Mouse (Mus musculus) heart, postnatal 4 days (tissue): ENCODE results near the gene Tbc1d2b. TPM values are rescaled to one million over a fixed set of nuclear protein-coding genes. Genes with fewer than 3 reads are reported as not detected.

Experiments
- DNase-seq: peaks from one replicate; pipeline ENCODE4 v3.0.0; 2021
- total RNA-seq, 2 experiments: library from RNA; stranded (reverse); gene quantifications; 2 replicates each; pipeline ENCODE4 v1.2.3; 2021

The Tbc1d2b gene
- total RNA-seq, 2 experiments from 2014 or later: 14.4 to 18.1 TPM

DNA sequence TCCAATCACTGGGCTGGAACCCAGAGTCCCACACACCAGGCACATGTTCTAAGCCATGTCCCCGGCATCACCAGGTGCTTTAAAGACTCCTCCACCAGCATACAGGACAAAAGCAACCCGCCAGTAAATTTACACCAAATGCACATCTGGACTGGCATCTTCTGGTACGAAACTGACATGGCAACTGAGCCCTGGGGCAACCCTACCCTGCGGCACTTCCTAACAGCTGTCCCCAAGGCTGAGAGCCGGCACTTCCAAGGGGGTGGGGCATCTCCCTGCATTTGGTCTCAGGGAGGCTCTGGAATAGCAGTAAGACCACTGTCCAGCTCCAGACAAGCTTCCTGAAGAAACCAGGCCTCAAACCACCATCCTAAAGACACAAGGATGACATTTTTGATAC is 67.4 kb downstream of the Tbc1d2b start:
- DNase-seq: no peak

DNA sequence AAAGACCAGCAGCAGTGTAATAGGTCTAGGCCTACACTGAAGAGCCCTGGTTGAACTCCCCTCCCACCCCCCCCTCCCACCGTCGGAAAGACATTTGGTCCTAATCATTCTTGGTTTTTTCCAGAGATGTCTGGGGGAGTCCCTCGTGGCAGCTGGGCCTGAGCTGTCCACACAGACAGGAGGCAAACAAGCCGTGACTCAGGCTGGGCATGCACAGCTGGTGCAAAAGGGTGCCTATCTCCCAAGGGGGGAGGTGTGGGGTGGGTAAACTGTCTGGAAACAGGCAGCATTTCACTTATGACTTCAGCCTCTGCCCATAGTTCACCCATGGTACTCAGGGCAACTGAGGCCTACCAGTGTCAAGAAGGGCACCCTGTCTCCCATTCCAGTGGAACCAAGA is 69.1 kb downstream of the Tbc1d2b start:
- no peak for DNase-seq

DNA sequence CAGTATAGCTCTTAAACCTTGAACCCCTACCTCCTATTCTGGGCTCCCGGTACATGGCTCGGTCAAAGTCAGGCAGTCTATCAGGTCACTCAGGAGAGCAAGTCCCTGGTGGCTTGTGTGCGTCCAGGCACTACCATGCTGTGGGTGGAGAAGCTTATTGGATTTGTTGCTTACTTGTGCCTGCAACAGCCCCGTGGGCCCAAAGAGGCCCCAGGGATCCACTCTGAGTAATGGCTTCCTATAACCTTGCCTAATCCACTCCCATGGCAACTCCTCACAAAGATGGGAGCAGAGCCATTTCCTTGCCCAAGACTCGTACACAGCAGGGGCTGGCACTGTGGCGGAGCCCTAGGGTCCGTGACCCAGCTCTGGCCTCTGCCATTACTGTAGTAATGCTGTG is 69.5 kb downstream of the Tbc1d2b start:
- DNase-seq: no peak

DNA sequence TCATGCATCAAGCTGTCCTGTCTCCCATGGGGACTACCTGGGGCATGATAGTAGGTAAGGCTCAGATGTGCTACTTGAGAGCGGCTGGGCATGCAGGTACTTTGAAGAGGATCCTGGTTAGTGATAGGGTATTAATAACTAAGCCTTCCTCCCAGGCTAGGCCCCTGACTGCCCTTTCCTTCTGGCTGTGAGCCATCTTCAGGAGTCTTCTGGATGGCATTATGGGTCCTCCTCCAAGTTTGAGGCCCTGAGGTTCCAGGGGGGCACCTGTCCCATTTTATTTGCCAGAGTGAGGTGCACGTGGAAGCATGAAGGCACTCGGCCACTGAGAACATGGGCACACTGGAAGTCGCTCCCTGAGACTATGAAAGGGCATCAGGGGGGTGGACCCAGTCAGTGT is 70.1 kb downstream of the Tbc1d2b start:
- no peak for DNase-seq

DNA sequence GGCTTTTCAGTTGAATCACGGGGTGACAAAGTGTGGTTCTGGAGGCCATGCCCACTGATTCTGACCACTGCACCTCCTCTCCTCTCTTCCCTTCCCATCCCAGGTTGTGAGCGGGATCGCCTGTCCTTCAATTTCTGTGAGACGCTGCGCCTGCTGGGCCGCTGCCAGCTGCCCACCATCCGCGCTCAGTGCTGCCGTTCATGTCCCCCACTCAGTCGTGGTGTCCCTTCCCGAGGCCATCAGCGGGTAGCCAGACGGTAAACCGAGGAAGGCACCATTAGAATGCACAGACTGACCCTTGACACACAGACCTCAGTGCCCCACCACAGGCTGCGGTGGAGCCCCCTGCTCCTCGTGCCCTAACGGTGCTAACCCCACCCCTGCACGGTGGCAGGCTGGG is 71.0 kb downstream of the Tbc1d2b start:
- DNase-seq: no peak

DNA sequence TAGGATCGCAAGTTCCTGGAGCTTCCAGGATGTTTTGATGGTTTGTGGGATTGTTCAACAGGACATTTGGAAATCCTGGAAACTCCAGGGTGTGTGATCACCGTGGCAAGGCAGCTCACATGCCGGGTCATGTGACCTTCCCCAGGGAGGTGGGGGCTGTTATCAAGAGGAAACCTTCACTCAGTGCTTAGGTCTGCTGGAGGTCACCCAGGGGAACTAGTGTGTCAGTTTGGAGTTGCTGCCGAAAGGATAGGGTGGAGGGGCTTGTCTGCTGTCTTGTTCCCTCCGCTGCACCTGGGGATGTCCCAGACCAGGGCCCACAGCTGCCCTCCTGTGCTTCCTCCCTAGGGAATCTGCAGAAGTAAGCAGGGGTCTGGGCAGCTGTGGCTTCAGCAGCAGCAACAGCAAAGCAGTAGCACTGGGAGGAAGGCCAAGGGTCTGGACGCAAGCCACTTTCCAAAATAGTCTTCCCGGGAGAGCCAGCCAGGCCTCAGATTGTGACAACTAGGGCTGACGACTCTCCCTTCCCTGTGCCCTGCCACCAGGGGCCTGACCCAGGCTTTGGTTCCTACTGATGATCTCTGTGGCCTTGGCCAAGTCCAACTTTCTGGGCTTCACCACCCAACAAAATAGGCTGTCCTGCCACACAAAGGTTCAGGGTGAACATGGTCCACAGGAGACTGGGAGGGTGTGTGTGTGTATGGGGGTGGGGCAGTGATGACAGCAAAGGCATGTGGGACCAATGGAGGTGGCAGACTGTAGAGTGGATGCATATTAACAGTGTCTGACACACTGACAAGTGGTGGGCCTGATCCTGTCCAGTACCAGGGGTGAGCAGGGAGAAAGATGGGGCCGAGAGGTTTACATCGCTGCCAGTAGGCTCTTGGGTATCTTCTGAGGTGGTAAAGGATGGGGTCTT is 71.8 kb downstream of the Tbc1d2b start:
- DNase-seq: peak; percentile 90

DNA sequence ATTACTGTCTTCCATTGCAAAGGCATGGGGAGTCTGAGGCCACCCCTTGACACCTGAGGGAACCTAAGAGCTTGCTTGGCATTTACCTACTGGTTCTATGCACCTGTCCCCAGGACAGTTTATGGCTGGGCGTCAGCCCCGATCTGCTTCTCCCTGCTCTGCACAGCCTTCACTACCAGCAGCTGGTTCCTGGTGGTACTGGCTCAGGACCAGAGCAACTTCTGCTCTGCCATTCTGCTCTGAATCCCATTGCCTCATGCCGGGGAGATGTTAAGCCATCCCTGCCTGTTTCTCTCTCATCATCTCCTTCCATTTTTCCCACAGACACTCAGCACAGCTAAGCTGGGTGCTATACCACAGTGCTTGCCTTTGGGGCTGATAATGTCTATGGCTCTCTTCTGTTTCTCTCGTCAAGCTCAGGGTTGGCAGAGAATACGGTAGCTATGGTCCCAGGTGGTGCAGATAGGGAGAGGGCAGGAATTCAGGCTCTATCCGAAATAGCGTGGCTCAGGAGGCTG is 72.7 kb downstream of the Tbc1d2b start:
- no peak for DNase-seq

DNA sequence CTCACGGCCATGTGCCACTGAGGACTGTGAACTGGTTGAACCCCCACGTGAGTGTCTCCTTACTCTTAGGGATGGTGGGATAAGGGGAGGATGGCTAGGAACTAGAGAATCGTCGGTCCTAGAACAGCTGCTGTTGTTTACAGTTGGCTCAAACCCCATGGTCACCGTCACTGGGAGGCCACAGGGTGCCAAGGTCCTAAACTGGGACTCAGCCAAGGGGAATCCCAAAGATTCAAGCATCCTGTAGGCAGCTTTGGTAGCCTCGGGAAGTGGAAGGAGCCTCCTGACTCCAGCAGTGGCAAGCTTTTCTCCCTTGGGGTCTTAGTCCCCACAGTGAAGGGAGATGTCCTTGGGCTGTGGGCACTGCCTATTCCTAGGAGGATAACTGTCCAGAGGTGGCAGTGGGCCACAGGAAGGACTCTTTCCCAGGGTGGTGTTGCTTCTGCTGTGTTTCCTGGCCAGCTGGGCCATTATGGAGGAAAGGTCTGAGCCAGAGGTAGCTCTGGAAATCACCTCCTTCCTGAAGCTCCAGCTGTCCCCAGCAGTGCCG is 73.4 kb downstream of the Tbc1d2b start:
- peak; percentile 36 for DNase-seq

DNA sequence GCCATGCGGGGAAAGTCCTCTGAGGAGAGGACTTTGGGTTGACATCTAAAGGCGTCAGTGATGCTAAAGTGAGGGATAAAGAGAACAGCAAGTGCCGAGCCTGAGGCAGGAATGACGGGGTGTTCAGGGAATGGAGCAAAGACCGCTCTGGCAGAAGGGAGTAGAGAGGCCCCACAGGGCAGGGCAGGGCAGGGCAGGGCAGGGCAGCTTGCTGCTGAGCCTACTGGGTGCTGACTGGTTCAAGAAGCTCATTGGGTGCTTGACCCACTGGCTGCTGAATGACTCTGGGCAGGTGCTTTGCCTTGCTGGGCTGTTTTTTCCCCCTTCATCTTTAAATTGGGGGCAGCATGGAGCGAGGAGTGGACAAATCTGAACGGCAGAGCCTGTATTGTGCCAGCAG is 74.3 kb downstream of the Tbc1d2b start:
- DNase-seq: no peak

DNA sequence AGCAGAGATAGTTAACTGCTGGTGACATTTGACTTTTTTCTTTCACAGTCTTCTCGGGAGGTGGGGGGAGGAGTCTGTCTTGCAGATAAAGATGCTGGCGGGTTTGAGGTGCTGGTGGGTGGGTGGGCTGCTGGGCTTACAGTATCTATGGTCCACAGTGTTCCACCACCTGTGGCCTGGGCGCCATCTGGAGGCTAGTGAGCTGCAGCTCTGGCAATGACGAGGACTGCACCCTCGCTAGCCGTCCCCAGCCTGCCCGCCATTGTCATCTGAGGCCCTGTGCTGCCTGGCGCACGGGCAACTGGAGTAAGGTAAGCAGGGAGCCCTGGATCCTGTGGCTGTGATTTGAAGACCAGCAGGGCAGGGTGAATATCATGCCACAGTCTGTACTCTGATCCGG is 75.6 kb downstream of the Tbc1d2b start:
- DNase-seq: no peak

DNA sequence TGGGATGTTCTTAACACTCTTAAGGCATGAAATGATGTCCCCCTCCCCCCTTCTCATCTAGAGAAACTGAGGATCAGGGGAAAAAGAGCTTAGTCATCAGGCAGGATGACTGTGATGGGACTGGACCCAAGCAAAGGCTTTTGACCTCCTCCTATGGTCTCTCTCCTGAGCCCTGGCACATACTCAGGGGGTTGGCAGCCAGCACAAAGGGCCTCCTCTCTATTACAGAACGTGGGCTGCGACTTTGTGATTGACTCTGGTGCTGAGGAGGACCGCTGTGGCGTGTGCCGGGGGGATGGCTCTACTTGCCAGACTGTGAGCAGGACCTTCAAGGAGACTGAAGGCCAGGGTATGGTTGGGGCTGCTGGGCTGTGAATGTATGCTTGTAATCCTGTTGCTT is 81.2 kb downstream of the Tbc1d2b start:
- DNase-seq: no peak

DNA sequence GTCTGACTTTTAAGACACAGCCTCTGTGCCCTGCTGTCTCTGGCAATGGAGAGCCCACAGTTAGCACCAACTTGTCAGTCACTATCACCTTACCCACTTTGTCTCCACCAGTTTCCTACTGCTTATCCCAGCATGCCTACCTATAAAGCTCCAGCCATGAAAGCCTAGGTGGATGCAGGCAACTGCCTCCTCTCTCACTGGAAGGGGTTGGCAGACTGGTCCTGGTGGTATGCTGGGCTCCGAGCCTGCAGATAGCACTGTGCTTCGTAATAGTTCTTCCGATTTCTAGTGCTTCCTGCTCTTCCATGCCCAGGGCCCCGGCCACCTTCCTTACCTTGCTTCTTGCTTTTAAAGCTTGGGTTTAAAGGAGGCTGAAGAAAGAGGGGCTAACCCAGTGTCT is 81.7 kb downstream of the Tbc1d2b start:
- DNase-seq: no peak

DNA sequence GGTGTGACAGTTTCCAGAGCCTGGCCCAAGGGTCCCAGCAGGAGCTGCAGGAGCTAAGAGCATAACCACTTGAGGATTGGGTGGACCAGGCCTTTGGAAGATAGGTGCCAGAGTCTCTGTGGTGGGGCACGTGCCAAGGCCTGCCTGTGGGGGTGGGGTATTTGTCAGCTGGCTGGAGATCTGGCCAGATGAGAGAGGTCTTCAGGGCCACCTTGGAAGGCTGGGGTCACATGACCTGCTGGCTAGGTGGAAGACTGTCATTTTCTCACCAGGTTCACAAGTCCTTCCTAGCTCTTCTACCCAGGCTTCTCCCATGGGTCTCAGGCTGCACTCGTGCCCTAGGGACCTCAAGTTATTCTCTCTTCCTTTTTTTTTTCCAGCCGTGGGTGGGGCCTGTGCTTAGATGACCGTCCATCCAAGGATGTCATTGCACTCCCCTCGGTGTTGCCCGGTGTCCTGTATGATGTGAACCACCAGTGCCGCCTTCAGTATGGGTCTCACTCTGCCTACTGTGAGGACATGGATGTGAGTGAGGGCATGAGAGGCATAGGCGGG is 85.2 kb downstream of the Tbc1d2b start:
- no peak for DNase-seq

DNA sequence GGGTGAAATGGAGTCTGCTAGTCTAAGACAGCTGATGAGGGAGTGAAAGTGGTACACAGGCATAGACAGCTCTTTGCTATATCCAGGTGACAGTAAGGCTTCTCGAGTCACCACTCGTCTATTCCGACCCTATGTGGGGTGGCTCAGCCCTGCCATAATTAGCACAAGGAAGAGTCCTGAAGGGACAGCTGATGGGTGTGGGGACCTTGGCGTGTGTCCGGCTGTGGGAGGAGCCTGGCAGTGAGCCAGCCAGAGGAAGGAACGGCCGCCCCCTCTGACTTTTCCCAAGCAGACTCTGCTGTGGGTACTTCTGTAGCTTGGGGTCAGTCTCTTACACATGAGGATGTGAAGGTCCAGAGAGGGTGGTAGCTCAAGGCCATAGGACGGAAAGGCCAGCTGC is 86.5 kb downstream of the Tbc1d2b start:
- DNase-seq: peak; percentile 85

DNA sequence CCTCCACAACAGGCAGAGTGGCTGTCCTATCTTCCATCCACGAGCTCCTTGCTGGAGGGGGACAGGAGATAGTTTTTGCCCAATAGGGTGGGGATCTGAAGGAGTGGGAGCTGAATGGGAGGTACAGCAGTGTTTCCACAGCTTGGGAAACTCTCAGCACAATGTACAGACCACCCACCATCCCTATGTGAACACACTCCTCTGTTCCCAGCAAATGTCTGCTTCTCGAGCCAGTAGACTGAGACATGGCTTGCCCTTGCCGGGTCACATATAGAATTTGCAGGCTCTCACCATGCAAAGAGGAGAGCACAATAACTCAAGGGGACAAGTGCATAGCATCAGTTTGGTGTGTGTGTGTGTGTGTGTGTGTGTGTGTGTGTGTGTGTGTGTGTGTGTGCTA is 87.1 kb downstream of the Tbc1d2b start:
- no peak for DNase-seq

DNA sequence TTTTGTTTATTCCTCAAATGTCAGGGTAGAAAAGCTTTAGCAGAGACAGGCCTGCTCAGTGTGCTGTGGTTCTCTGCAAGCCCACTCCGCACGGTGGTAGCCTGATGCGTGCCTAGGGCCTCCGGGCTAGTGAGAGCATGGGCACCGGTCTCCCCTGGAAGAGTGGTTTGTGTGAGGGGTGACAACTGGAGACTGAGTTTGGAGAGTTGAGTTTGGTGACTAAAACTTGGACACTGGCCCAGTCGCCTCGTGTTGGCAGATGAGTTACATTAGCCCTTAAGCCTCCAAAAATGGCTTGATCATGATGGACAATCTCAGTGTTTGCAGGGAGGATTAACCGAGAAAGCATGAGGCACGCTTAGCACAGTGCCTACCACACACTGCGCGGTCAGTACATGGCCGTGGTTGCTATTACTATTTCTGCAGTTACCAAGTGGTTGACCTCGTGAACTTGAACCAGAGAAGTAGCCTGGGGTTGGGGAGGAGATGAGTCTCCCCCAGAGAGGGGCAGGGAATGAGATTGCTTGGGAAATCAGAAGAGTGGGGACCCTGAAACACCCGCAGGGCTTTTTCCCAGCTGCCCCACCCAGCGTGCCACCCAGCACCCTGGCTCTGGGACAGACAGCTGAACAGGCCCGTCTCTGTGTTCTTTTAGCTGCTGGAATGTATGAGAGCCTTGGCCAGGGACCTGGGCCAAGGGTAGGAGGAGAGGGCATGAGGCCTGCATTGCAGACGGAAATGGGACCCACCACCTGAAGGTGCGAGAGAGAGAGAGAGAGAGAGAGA is 87.8 kb downstream of the Tbc1d2b start:
- DNase-seq: peak; percentile 63

DNA sequence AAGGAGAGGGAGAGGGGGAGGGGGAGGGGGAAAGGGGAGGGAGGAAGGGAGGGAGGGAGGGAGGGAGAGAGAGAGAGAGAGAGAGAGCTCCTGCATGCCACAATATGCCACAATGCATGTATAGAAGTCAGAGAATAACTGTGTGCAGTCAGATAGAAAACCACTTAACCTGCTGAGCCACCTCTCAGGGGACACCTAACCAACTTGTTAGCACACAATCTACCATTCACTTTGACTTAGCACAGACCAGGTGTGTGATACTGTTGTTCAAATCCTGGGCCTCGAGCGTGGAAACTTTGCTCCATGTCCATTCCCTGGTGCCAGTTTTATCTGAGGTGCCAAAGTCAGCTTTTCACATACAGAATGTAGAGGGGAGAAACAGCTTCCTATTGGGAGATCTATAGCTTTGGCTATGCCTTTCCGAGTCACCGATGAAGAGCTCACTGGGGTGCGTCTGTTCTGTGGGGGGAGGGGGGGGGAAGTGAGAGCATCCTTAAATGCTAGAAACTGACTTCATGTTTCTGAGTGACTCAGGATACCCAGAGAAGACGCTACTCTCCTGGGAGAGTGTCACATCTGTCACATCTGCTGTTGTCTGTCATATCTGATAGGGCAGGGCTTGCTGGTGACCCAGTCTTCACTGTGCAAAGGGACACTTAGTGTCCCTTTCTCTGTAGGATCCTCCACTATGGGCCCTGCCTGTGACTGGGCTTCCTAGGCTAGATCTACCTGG is 88.8 kb downstream of the Tbc1d2b start:
- no peak for DNase-seq

DNA sequence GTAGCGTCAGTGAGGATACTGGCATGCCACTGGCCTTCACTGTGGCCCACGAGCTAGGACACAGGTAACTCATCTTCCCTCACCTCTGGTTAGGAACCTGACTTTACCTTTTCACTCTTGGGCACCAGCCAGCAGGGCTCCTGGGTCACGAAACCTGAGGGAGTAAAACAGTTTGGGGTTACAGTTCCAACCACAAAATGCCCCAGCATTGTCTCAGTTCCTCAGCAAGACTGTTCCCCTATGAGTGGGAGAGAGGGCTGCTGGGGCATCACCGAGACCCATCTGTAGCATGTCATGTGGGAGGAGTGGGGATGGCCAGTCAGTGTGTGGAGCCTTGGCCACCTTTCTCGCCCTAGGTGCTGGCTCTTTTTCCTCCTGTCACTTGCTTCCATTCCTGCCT is 91.2 kb downstream of the Tbc1d2b start:
- DNase-seq: no peak

DNA sequence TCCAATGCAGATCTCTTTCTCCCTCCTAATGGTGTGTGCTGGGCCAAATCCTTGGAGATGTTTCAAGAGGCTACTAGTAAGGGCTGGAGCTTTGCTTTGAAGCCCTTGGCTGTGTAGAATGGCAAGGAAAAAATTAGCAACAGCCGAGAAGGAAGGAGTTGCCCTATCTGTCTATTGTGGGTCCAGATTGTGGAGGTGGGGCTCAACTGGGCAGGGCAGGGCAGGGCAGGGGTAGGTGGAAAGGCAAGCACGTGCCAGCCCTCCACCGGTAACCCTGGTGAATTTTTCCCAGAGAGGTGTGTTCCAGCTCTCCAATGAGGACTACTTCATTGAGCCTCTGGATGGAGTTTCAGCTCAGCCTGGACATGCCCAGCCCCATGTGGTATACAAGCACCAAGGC is 97.3 kb downstream of the Tbc1d2b start:
- no peak for DNase-seq

DNA sequence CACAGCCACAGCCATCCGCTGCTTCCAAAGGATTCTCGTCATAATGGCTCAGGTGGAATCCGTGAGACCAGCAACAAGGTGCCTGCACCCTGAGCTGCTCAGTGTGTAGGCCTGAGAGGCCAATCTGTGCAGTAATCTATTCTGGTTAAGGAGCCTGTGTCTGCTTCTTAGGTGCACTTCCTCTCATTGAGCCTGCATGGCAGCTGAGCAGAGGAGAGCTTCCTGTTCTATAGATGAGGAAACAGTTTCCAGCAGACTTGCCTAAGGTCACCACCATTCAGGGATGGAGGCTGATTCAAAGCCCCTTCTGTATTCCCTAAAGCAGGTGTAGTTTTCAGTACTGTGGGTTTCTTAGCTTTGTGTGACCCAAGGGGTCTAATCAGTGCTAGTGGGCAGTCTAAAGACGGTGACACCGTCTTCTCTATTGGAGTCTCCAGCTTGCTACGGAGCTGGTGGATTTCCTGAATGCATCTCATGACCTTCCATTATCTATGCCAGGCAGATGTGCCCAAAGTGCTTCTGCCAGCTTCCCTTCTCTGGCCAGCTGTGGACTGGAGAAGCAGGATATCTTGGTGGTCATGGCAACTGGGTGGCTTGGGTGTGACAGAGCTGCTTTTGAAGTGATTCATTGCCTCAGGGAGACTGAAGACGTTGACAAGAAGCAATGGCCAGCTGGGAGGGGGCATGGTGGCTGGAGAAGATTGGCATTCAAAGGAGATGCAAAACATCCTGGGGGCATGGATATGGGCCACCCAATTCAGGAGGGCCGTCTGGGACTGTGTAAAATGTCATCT is 97.9 kb downstream of the Tbc1d2b start:
- DNase-seq: no peak

DNA sequence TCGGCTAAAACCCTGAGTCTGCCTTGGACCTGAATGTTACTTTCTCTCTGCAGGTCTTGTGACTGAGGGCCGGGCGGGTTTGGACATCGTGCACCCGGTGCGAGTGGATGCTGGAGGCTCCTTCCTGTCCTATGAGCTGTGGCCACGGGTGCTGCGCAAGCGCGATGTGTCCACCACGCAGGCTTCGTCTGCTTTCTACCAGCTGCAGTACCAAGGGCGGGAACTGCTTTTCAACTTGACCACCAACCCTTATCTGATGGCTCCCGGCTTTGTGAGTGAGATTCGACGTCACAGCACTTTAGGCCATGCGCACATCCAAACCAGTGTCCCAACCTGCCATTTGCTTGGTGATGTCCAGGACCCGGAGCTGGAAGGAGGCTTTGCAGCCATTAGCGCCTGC is 99.2 kb downstream of the Tbc1d2b start:
- no peak for DNase-seq
